Mouse (Mus musculus) spleen, postnatal 10 days (tissue): Measurements from ENCODE around the gene Hhipl1.
A peak's percentile ranks its signal among the peaks of the same experiment; 100 is the strongest.

Experiments used
- DNase-seq, 2 experiments: peaks; one replicate each; pipeline ENCODE4 v3.0.0; 2021 to 2022; ENCODE audit warnings: low spot score in 2 of 2

Hhipl1 gene

DNA sequence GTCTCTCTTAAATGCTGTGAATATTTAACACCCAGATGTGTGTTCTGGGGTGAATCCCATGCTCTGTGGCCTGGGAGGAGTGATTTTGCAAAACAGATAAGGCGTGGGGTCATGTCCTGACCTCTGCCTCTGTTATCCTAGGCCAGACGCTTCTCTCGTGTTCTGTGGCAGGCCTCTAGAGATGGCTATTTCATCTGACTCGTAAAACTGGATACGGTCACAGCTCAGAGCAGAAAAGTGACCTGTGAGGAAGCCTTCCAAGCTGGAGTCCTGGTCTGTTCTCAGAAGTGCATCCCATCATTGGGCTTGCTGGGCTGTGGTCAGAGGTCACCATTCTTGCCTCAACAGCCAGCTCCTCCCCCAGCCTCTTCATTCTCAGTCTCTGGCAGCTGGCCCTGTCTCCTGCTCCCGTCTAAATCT, 6.4 kb downstream of the Hhipl1 start:
- no peak for DNase-seq

DNA sequence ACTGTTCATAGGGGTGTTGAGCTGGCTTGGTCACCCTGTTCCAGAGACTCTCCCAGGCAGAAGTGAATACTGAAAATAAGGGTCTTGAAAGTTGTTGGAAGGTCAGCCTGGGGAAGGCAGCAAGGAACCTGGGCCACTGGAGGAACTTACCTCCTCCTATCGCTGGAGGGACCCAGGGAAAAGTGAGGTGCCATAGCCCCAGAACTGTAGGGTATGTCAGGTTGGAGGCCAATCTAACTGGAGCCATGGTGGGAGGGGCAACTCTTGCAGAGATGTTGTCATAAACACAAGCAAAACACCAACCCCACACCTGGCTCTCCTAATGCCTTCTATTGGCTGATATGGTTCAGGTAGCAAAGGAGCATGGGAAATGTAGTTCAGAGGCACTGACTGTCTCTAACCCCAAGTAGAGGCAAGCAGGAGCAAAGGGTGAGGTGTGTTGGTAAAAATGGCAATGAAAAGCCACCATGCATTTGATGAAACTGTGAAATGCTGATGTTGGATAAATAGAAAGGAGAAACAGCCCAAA, 7.2 kb downstream of the Hhipl1 start:
- DNase-seq: no peak

DNA sequence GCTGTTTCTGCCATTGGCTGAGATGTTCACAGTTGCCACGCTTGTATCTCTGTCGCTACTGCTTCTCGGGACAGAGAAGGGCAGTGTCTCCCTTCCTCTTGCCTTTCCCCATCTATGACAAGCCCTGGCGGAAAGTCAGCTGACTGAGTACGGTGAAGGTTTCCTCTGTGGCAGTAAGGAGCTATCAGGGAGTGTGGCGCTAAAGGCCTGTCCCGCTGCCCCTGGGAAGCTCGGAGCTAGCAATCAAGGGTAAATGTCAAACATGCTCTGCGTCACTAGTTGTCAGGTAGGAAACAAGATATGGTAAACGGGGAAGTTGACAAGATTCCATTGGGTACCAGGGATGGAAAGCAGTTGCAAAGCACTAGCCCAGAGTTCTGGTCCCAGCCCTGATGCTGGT, 9.7 kb downstream of the Hhipl1 start:
- DNase-seq: no peak

DNA sequence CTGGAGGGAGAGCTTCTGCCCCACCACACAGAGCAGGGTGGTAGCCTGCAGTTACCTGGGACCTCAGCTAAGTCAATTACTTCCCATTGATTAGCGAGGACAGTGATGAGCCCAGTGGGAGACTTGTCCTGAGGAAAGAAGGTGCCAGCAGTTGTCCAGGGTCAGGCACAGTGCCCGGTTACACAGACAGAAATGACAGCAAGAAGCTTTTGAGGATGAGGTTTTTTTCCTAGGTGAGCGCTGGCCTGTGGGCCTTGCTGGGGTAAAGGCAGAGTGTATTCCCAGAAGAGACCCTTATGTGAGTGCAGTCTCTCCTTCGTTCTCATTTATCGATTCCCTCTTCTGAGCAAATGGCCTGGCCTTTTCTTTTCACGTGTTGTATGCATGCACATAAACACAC, 10.6 kb downstream of the Hhipl1 start:
- no peak for DNase-seq

DNA sequence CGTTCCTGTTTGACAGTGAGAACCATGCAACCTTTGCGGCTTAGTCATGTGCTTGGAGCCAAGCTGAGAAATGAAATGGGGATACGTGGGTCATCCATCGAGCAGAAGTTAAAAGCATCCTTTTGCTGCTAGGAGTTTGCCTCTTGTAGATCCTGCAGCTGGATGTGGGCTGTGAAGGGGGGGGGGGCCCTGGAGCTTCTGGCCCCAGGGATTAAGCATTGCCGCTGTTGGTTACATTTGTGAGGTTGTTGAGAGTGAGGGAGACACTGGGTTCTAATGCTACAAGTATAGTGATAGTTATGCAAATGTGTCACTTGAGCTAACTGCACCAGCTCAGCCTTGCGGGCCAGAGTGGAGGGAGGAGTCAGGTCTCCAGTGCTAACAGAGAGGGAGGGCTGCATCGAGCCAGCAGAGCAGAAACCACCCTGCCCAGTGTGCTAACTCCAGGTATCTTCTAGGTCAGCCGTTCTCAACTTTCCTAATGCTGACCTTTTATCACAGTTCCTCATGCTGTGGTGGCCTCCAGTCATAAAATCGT, 11.2 kb downstream of the Hhipl1 start:
- no peak for DNase-seq

DNA sequence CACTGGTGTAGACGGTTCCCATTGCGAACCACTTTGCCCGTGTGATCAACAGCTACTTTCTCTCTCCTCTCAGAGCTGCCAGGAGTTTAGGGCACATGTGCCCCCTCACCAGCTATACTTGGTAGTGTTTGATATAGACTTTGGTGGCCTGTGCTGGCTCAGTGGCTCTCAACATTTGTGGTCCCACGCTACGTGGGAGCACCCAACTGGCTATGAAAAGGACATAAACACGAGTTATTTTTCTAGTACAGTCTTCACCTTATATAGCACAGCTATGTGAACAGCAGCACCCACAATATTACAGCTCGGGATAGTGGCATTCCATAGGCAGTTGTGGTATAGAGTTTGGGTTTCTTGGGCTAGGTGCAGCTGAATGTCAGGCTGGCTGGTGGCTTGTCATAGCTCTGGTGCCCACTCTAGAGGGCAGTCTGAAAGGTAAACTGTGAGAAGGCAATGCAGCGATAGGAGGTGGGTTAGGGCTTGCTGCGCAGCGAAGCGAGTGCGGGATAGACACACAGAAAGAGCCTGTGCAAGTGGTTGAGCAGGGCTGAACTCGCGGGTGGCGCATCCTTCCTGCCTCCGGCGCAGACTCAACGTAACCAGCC, 11.9 kb downstream of the Hhipl1 start:
- no peak for DNase-seq

DNA sequence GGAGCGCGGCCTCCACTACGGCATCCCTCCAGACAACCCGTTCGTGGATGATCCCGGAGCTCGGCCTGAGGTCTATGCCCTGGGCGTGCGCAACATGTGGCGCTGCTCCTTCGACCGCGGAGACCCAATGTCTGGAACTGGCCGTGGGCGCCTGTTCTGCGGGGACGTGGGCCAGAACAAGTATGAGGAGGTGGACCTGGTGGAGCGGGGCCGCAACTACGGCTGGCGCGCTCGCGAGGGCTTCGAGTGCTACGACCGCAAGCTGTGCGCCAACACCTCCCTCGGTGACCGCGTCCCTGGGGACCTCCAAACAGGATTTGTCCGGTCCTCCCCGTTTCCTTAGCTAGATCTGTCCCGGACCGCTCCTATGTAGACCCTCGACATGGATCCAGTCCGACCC, 12.4 kb downstream of the Hhipl1 start:
- DNase-seq: no peak

DNA sequence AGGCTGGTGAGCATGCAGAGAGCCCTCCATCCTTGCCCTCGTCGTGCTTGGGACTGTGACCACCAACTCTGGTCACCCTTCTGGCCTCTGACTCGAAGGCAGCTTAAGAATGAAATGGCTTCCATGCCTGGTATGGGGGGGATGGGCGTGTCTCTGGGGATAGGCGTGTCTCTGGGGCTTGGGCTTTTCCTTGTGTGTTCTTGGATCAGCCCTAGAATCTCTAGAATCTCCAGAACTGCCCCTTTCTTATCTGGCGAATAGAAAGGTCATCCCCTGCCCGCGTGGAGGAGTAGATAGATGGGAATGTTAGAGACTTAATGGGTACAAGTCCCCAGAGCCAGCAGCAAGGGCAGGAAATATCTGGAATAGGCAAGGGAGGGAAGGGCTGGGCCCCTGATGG, 14.0 kb downstream of the Hhipl1 start:
- DNase-seq: no peak

DNA sequence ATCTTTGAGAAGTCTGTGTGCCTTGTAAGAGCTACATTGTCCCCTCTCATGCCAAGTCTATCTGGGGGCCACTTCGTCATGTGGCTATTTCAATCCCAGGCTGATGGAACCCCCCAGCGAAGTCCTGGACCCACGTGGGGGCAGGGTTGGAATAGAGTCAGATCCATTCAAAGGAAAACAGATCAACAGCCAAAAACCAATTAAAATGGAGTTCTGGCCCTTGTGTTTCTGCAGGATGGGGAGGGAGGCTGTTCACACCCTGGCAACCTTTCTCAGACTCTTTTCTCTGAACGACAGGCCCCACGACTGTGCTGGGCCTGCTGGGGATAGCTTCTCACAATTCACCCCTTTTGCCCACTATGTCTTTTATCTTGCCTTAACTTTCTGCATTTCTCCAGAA, 20.3 kb downstream of the Hhipl1 start:
- no peak for DNase-seq

DNA sequence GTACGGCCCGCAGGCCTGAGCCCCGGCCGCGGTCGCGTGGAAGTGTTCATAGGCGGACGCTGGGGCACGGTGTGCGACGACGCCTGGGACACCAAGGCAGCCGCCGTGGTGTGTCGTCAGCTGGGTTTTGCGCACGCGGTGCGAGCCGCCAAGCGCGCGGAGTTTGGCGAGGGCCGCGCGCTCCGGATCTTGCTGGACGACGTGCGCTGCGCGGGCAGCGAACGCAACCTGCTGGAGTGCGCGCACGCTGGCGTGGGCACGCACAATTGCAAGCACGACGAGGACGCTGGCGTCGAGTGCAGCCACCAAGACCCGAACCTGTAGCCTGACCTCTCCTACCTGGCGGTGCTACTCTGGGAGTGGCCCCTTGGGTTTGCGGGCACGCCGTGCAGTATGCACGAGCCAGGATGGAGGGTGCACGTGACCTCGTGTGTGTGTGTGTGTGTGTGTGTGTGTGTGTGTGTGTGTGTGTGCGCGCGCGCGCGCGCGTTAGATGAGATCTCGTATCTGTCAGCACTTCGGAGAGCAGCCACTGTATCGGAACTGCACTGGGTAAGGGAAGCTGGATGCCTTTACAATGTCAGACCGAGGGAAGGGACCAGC, 21.9 kb downstream of the Hhipl1 start:
- no peak for DNase-seq

DNA sequence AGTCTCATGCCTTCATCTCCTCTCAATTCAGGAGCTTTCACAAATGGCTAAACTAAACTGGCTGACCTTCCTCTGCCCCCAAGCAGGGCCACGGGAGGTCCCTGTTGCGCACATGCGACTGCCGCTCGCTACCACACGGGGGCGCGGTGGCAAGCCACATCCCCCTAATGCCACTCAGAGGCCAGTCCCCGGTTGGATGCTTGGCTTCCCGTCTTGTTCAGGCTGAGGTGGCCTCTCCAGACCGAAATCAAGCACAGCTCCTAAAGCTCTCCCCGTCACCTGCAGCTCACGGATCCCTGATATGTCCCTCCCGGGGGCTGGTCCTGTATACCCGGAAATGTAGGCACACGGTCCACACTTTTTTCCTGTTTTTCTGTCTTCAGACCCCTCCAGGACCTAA, 27.0 kb downstream of the Hhipl1 start:
- peak; percentile 26 to 74 for DNase-seq

DNA sequence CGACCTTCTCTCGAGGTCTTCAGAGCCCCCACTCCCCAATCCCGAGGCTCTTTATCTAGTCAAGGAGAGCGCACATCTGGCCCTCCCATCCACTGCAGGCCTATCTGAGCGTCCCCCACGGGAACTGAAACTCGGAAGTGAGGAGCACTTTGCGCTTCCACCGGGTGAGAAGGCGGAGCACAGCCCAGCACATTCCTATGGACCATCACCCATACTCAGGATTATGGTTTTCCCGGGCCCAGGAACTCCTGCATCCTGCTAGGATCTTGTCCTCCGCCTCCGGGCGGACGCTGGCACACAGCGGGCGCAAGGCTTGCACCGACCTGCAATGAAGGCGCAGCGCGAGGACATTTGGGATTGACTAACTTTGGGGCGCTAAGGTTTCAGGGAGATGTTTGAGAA, 27.4 kb downstream of the Hhipl1 start:
- DNase-seq: peak in 1 of 2 experiments; percentile 30

DNA sequence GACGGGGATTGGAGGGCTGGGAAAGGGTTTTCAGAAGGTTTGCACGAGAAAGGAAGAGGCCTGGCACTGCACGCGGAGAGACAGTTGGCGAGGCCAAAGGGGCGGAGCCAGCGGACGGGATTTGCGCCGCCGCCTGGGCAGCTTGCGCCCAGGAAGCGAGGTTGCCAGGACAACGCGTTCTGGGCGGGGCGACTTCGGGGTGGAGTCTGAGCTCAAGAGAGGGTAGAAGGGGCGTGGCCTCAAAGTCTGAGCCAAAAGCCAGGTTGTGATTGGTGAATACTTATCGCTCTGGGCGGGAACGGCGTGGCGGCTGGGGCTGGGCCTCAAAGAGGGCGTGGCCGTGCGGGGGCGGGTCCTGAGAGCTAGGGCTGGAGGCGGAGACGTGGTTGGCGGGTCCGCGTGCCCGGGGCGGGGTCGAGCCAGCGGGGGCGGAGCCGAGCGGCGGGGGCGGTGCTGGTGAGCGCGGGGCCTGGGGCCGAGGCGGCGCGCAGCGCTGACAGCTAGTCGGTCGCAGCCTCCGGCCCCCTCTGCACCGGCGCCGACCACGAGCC, 27.9 kb downstream of the Hhipl1 start, which contains the start of gene Cyp46a1:
Gene Cyp46a1, plus strand, starts transcription at position 487 of the 551 bp plus-strand sequence.
- peak; percentile 61 to 91 for DNase-seq

DNA sequence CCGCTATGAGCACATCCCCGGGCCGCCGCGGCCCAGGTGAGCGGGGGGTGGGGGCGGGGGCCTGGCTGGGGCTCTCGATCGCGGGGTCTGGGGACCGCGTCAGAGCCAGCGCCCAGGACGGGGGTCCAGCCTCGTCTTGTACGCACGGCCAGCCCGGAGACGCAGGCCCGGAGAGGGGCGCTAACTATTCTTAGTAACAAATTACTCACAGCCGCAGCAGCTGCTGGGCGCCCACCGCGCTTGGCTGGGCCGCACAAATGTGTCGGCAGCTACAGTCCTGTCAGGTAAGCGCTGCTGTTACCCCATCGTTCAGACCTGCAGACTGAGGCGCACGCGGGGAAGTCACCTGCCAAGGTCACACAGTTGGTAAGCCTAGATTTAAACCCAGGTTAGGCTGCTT, 28.5 kb downstream of the Hhipl1 start:
- DNase-seq: no peak

DNA sequence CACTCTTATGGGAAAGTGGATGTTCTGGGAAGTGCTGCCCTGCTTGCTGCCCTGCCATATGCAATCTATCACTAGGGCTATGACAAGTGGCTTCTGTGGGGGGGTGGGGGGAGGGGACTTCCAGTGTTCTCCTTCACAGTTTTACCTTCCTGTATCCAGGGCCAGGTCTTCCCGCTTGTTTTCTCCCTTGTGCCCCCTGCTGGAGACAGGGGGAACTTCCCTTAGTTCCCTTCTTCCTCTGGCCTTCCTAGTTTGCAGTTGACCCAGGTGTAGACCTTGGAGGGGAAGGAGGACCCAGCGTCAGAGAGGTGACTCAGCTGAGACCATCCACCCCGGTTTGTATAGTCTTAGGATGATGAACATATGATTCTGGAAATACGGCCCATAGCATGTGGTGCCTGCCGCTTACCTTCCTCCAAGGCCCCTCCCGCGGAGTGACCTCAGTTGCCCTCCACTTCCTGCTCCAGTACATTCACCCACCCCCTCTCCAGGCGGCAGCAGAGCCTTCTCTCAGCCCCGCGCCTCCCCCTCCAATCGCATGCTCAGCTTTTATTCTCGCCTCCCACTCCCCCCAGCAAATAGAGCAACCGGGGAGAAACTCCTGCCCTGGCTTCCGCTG, 32.6 kb downstream of the Hhipl1 start:
- peak in 1 of 2 experiments; percentile 29 for DNase-seq

DNA sequence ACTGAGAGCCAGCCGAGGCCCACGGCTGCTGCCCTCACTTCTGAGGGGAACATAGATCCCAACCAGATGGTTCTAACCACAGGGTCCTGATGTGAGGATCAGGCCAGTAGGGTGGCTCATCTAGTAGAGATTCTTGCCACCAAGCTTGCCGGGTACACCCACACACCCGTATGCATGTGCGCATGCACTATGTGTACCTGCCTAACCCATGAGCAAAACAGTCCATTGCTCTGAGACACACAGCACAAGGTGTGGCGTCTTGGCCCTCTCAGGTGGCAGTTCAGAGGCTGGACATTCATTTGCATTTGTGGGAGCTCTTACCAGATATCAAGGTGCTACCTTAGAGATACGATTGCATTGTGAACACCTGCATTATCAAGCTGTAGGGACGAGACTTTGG, 42.1 kb downstream of the Hhipl1 start:
- no peak for DNase-seq

DNA sequence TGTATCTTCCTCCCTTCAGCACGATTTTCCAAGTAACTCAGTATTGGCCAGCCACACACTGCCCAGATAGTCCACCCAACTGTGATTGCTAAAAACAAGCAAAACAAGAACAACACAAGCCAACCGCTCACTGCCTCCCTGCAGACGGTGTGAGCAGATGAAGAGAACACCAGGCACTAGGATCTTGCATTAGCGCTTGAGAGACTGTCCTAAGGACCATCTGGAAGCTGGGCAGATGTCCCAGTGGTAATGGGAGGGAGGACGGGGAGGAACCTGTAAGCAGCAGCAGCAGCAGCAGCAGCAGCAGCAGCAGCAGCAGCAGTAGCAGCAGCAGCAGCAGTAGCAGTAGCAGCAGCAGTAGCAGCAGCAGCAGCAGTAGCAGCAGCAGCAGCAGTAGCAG, 43.0 kb downstream of the Hhipl1 start:
- DNase-seq: no peak

DNA sequence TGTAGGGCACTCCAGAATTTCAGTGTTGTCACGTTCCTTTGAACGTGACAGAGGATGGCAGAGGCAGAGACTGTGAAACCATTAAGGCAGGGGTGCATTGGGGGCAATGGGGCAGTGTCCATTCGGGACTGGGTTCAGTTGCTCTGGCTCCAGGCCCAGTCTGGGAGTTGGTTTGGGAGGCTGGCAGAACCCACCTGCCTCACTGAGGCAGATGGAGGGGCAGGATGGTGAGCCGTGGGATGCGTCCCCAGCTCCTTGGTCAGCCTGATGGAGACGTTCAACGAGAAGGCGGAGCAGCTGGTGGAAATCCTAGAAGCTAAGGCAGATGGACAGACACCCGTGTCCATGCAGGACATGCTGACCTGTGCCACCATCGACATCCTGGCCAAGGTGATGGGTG, 44.9 kb downstream of the Hhipl1 start:
- DNase-seq: no peak

DNA sequence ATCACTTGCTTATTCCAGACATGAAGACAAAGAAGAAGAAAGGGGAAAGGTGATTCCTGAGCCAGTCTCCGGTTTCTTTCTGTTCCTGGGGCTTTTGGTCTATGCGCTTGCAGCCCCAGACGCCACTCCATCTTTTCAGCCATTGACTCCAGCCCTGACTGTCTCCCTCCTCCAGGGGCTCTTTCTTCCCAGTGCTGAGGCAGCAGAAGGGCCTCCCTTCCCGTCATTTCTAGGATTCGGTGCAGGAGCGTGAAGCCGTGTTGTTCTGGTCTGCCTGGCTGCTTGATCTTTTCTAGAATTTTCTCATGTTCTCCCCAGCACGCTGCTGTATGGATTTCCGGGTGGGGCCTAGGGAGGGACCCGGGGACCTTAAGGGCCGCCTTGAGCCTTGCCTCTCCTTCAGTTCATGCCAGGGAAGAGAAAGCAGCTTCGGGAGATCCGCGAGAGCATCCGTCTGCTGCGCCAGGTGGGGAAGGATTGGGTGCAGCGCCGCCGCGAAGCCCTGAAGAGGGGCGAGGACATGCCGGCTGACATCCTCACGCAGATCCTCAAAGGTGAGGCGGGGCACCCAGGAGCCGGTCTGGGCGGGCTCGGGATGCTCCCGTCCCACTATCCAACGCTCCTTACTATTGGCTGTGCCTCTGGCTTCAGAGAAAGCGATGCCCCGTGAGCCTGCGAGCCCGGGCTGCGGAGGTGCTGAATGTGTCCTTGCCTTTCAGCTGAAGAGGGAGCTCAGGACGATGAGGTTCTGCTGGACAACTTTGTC, 46.5 kb downstream of the Hhipl1 start:
- no peak for DNase-seq

DNA sequence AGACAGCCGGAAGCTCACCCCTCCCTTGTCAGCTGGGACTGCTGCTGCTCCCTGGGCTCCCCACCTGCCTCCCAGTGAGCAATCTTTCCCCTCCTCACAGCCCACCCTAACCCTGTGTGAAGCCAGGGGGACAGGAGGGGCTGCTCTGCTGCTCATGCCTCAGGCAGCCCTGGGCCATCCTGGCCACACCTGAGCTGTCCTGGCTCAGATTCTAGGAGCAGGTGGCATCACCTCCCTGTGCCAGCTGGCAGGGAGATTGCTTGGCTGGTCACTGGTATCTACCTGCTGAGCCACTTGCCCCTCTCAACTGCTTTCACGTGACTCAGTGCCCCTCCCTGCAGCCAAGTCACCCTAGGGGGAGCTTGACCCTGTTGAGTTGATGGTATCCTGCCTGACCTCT, 48.2 kb downstream of the Hhipl1 start:
- no peak for DNase-seq

DNA sequence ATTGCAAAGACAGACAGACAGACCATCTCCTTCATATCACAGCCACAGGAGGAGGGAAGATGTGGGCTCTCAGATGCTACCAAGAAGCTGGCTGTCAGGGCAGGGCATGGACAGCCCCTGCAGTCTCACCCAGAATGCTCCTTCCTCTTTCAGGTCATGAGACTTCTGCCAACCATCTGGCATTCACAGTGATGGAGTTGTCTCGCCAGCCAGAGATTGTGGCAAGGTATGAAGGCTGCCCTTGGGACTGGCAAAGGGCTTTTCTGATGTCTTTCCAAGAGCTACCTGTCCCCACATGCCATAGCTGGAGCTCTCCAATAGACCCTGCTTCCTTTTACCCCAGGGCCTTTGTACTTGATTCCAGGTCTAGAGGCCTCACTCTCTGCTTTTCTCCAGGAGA, 49.2 kb downstream of the Hhipl1 start:
- no peak for DNase-seq

DNA sequence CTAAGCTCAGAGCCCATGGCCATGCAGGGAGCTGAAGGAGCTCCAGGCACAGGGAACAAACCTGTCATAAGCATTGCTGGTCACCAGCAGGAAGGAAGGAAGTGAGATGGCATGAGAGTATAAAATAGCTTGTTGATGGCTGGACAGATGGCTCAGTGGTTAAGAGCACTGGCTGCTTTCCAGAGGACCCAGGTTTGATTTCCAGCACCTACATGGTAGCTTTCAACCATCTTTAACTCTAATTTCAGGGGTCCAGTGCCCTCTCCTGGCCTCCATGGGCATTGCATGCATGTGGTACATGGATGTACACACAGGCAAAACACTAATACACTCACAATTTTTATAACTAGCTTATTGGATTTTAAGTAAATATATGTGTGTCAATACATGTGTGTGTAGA, 49.9 kb downstream of the Hhipl1 start:
- DNase-seq: no peak
